Mouse (Mus musculus): Measurements from ENCODE around the gene Slitrk3. TPM values are rescaled to one million over a fixed set of nuclear protein-coding genes. Genes with fewer than 3 reads are reported as not detected.
"Not testable (repeated sequence)": the region's sequence is repeated elsewhere in the genome, so short reads cannot be mapped to it uniquely, and the experiment has no call there.

Slitrk3 gene
- polyA plus RNA-seq (2012; rRNA removed): 0.05 TPM in 1 of 2 replicates, not detected in the other

GRCm38 (mm10) chr3:73057197-73057811 is at the start of gene Slitrk3:
Gene Slitrk3, minus strand, starts transcription at chr3:73057803.
- DNase-seq: no peak
- H3K4me3 ChIP-seq (replicated peaks; ENCODE audit: extremely low read depth, low read depth, low read length): no peak within 1 kb of the TSS
- TF ChIP-seq CTCF (IDR thresholded peaks at IDR 0.05; ENCODE audit: insufficient read depth, low read length) (no peak), POLR2A (IDR thresholded peaks at IDR 0.05; ENCODE audit: borderline replicate concordance, extremely low read depth, low read depth, low read length) (no peak)
- H3K4me1 ChIP-seq (ENCODE audit: control insufficient read depth, insufficient read depth, low read length): no peaks in the 10 kb centered on the region
- under 1% methylated on average over 44 of the region's 44 CpGs for WGBS

DNA sequence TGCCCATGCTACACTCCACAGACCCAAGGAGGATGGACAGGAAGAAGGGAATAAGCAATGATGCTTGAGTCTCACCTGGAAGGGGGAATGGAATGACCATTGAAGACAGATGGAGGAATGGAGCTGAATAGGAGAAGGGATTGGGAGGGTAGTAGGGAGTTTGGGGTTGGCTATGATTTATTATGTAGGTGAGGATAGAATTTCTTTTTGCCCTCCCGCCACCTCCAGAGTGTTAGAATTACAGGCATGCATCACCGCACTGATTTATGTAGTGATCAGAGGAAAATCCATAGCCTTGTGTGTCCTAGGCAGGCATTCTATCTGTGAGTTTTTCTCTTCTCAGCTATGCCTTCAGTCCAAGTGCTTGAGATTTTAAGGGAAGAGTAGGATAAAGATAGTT is 36.8 kb upstream of the Slitrk3 start:
- 83% methylated on average over 2 of the region's 2 CpGs for WGBS

GRCm38 (mm10) chr3:73084620-73085019 is 27.0 kb upstream of the Slitrk3 start:
- 65% methylated on average over 5 of the region's 5 CpGs for WGBS
- Histone ChIP-seq H3K4me1 (ENCODE audit: control insufficient read depth, insufficient read depth, low read length) (no peaks in the 10 kb centered on the region), H3K4me3 (replicated peaks; ENCODE audit: extremely low read depth, low read depth, low read length) (no peak overlapping the region)
- no peak for DNase-seq
- TF ChIP-seq POLR2A (IDR thresholded peaks at IDR 0.05; ENCODE audit: borderline replicate concordance, extremely low read depth, low read depth, low read length): no peak
- no peak for TF ChIP-seq CTCF (IDR thresholded peaks at IDR 0.05; ENCODE audit: insufficient read depth, low read length)

More for the DNA sequence above, 36.8 kb upstream of the Slitrk3 start:
- H3K4me3 ChIP-seq (replicated peaks; ENCODE audit: extremely low read depth, low read depth, low read length); DNase-seq; H3K4me1 ChIP-seq (ENCODE audit: control insufficient read depth, insufficient read depth, low read length): not testable (repeated sequence)

- H3K4me3 ChIP-seq (replicated peaks; ENCODE audit: extremely low read depth, low read depth, low read length): no peak overlapping the region
- H3K4me1 ChIP-seq (ENCODE audit: control insufficient read depth, insufficient read depth, low read length): no peaks in the 10 kb centered on the region
- 12% methylated on average over 20 of the region's 20 CpGs for WGBS
- TF ChIP-seq POLR2A (IDR thresholded peaks at IDR 0.05; ENCODE audit: borderline replicate concordance, extremely low read depth, low read depth, low read length): no peak
- peak; percentile 50 for TF ChIP-seq CTCF (IDR thresholded peaks at IDR 0.05; ENCODE audit: insufficient read depth, low read length)
- peak; percentile 44 for DNase-seq
Observed at GRCm38 (mm10) chr3:73065823-73066755, 8.5 kb upstream of the Slitrk3 start.

GRCm38 (mm10) chr3:73058190-73058589 is 587 bp upstream of the Slitrk3 start:
- Histone ChIP-seq H3K4me3 (replicated peaks; ENCODE audit: extremely low read depth, low read depth, low read length) (no peak overlapping the region), H3K4me1 (ENCODE audit: control insufficient read depth, insufficient read depth, low read length) (no peaks in the 10 kb centered on the region)
- 21% methylated on average over 4 of the region's 4 CpGs for WGBS
- no peak for TF ChIP-seq CTCF (IDR thresholded peaks at IDR 0.05; ENCODE audit: insufficient read depth, low read length)
- DNase-seq: no peak

- no peak for DNase-seq
- Histone ChIP-seq H3K4me1 (ENCODE audit: control insufficient read depth, insufficient read depth, low read length) (no peaks in the 10 kb centered on the region), H3K4me3 (replicated peaks; ENCODE audit: extremely low read depth, low read depth, low read length) (no peak overlapping the region)
- TF ChIP-seq CTCF (IDR thresholded peaks at IDR 0.05; ENCODE audit: insufficient read depth, low read length): no peak
- no peak for TF ChIP-seq POLR2A (IDR thresholded peaks at IDR 0.05; ENCODE audit: borderline replicate concordance, extremely low read depth, low read depth, low read length)
- 3% methylated on average over 32 of the region's 32 CpGs for WGBS
Observed at GRCm38 (mm10) chr3:73056492-73057196, 959 bp downstream of the Slitrk3 start.

DNA sequence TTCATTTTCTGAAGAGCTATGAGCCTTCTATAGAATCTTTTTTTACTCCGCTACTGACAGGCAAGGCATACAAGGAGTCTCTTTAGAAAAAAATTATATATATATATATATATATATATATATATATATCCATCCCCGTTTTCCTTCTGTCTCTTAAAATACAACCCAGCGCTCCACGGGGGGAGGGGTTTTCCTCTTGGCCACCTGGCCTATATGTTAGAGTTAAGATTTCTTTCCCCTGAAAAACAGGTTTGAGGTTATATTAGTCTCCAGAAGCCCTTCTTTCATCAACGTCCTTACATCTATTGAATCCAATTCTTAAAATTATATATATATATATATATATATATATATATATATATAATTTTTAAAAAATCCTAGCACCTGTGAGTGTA is 1.6 kb downstream of the Slitrk3 start:
- TF ChIP-seq CTCF (IDR thresholded peaks at IDR 0.05; ENCODE audit: insufficient read depth, low read length) (no peak), POLR2A (IDR thresholded peaks at IDR 0.05; ENCODE audit: borderline replicate concordance, extremely low read depth, low read depth, low read length) (no peak)
- Histone ChIP-seq H3K4me3 (replicated peaks; ENCODE audit: extremely low read depth, low read depth, low read length) (no peak overlapping the region), H3K4me1 (ENCODE audit: control insufficient read depth, insufficient read depth, low read length) (no peaks in the 10 kb centered on the region)
- DNase-seq: no peak
- WGBS: 40% methylated on average over 5 of the region's 5 CpGs

DNA sequence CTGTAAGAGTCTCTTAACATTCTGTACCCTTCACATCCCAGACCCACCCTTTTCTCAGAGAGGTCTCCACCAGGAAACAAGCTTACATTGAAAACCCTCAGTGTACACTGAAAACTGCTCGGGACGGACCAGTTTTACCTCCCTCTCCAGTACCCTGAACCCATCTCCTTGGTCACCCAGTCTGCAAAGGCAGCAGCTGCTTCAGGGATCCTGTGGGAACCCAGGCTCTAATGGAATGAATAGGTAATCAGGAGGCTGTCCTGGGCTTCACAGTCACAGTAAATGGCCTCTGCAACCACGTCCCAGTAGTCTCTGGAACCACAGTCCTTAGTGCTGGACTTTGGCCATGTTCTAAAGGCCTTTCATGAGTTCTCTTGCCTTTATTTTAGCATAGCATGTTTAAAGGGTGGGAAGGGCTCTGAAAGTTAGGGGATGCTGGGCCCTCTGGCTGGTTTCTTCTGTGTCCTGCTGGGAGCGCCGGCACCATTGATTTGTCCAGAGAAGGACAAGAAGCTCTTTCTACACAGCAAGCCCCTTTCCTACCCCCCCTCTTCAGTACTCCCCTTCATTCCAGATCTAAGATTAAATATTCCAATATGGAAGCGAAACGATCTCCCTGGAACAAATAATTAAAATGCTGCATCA is 2.1 kb downstream of the Slitrk3 start:
- no peaks in the 10 kb centered on the region for H3K4me1 ChIP-seq (ENCODE audit: control insufficient read depth, insufficient read depth, low read length)
- TF ChIP-seq POLR2A (IDR thresholded peaks at IDR 0.05; ENCODE audit: borderline replicate concordance, extremely low read depth, low read depth, low read length): no peak
- TF ChIP-seq CTCF (IDR thresholded peaks at IDR 0.05; ENCODE audit: insufficient read depth, low read length): no peak
- DNase-seq: no peak
- WGBS: 41% methylated on average over 7 of the region's 7 CpGs
- no peak overlapping the region for H3K4me3 ChIP-seq (replicated peaks; ENCODE audit: extremely low read depth, low read depth, low read length)

- WGBS: 4% methylated on average over 26 of the region's 26 CpGs
- no peak for TF ChIP-seq POLR2A (IDR thresholded peaks at IDR 0.05; ENCODE audit: borderline replicate concordance, extremely low read depth, low read depth, low read length)
- TF ChIP-seq CTCF (IDR thresholded peaks at IDR 0.05; ENCODE audit: insufficient read depth, low read length): no peak
- H3K4me3 ChIP-seq (replicated peaks; ENCODE audit: extremely low read depth, low read depth, low read length): no peak overlapping the region
- no peaks in the 10 kb centered on the region for H3K4me1 ChIP-seq (ENCODE audit: control insufficient read depth, insufficient read depth, low read length)
- no peak for DNase-seq
Observed at GRCm38 (mm10) chr3:73053451-73053931, 4.1 kb downstream of the Slitrk3 start.

Data from lung, adult 2 months (tissue).